Mouse (Mus musculus): Measurements from ENCODE around the gene Casp7.

Casp7 gene

GRCm38 (mm10) chr19:56424606-56425395 lies 27.9 kb downstream of the Casp7 start:
- no peak for DNase-seq (ENCODE audit: low read depth)

GRCm38 (mm10) chr19:56425492-56425891 lies 28.6 kb downstream of the Casp7 start:
- DNase-seq (ENCODE audit: low read depth) = no peak

GRCm38 (mm10) chr19:56430369-56430768 lies 33.4 kb downstream of the Casp7 start:
- DNase-seq (ENCODE audit: low read depth) = no peak

DNA sequence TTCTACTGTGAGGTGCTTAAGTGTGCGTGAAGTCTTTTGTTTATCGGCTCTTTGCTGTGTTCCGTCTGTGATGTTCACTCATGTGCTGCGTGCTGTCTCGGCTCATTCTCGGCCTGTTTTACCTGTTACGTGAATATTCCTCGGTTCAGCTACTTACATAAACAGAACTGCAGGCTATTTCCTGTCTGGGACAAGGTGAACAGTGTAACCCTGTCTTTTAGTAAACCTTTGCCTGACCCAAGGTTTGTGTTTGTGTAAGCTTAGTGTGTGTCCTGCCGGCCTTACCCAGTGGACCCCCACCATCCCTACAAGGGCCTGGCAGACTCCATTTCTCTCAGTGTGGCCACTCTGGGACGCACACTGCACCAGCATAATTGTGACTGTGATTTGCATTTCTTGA lies 35.8 kb downstream of the Casp7 start:
- no peak for DNase-seq (ENCODE audit: low read depth)

- no peak for DNase-seq (ENCODE audit: low read depth)
These were observed 36.7 kb downstream of the Casp7 start for GRCm38 (mm10) chr19:56433581-56433980.

GRCm38 (mm10) chr19:56436380-56436779 lies 39.5 kb downstream of the Casp7 start:
- no peak for DNase-seq (ENCODE audit: low read depth)

- no peak for DNase-seq (ENCODE audit: low read depth)
These were observed 41.6 kb downstream of the Casp7 start for GRCm38 (mm10) chr19:56438357-56439071.

- peak; percentile 82 for DNase-seq (ENCODE audit: low read depth)
These were observed 42.1 kb downstream of the Casp7 start for GRCm38 (mm10) chr19:56439072-56439434.

GRCm38 (mm10) chr19:56443445-56443844 lies 46.5 kb downstream of the Casp7 start:
- no peak for DNase-seq (ENCODE audit: low read depth)

DNA sequence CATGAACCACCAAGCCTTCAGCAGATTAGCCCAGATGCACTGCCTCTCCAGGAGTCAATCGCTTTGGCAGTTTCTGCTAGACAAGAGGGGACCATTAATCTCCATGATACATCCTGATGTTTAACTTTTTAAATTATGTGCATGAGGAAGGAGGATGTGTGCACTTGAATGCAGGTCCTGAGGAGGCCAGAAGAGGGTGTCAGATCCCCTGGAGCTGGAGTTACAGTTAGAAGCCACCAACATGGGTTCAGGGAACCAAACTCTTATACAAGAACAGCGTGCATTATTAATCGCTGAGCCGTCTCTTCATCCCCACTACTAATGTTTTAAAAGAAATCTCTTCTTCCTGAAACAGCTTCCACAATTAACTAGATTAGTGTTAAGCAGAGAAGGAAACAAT lies 51.9 kb downstream of the Casp7 start:
- no peak for DNase-seq (ENCODE audit: low read depth)

- no peak for DNase-seq (ENCODE audit: low read depth)
These were observed 52.6 kb downstream of the Casp7 start for GRCm38 (mm10) chr19:56449537-56449936.

DNA sequence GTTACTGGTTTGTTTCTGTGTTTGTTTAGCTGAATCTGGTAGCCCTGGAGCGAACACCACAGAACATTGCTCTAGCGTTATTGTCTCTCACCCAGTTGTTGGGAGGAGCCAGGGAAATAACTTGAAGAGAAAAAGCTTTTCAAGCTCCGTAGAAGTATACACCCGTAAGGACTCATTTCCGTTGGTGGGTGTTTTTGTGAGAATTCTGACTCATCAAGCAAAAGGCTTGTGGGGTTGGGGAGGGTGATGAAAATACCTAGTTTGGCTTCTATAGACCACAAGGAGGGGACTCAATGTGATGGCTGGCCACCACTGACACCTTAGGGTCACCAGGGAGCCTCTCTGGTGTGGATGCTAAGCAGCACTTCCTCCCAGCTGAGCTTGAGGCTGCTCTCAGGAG lies 54.0 kb downstream of the Casp7 start:
- DNase-seq (ENCODE audit: low read depth) = no peak

DNA sequence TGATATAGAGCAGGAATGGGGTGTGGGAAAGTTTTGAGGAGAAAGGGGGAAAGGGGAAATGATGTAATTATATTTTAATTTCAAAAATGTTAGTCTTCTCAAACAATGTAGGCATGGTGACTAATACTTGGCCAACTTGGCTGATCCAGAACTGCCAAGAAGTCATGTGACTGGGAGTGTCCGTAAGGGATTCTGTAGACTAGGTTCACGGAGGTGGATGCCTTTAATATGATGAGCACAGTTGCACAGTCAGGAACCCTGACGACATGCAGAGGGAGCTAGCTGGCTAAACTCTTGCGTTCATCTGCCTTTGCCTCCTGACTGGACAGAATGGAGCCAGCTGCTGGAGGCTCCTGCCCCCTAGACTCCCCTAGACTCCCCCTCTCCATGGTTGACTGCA lies 54.9 kb downstream of the Casp7 start:
- no peak for DNase-seq (ENCODE audit: low read depth)

- no peak for DNase-seq (ENCODE audit: low read depth)
These were observed 55.5 kb downstream of the Casp7 start for GRCm38 (mm10) chr19:56452421-56452820.

DNA sequence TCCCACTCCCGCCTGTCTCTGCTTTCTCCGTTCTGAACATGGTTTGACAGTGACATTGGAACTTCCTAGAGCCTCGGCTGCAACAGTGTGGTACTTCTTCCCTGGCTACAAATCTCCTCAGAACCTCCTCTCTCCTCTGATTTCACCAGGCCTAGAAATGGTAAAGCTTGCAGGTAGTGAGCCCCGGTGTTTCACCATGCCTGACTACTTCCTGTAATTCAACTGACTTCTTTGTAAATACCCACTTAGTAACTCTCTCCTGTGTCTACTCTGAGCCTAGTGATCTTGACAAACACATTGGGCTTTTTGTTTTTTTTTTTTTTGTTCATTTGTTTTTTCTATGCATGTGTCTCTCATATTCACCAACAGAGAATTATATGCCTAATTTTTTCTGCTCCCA lies 57.9 kb downstream of the Casp7 start:
- DNase-seq (ENCODE audit: low read depth) = no peak

DNA sequence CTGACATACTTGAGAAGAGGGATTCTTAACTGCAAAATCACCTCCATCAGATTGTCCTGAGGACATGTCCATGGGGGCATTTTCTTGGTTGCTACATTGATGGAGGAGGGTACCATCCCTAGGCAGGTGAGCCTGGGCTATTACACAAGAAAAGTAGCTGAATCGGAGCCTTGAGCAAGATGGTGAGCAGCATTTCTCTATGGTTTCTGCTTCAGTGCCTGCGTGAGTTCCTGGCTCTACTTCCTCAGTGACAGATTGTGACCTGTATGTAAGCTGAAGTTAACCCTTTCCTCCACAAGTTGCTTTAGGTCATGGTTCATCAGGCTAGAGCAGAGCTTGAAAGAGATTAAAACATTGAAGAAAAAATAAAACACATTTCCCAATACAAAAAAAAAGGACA lies 58.4 kb downstream of the Casp7 start:
- no peak for DNase-seq (ENCODE audit: low read depth)

DNA sequence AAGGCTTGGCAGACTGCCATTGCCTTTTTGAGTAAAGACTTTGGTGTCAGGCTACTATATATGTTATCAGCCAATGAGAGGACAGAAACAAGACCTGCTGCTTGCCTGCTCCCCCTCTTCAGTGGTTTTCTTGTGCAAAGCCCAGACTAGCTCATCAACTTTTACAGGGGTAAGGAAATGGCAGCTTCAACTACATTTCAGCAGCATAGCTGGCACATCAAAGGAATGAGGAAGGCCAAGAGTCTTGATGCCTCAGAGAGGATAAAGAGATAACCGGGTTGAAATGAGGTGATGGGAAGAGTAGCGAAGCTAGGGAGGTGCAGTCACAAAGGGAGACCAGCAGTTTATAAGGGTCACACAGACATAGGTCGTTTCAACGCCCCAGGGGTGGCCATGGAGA lies 60.6 kb downstream of the Casp7 start:
- DNase-seq (ENCODE audit: low read depth) = no peak

- DNase-seq (ENCODE audit: low read depth) = no peak
These were observed 62.5 kb downstream of the Casp7 start for GRCm38 (mm10) chr19:56459154-56460050.

- no peak for DNase-seq (ENCODE audit: low read depth)
These were observed 63.3 kb downstream of the Casp7 start for GRCm38 (mm10) chr19:56460241-56460640.

GRCm38 (mm10) chr19:56461522-56462101 lies 64.7 kb downstream of the Casp7 start, which contains the start of gene Plekhs1:
Gene Plekhs1, plus strand, starts transcription at chr19:56461640.
- DNase-seq (ENCODE audit: low read depth) = no peak

- DNase-seq (ENCODE audit: low read depth) = no peak
These were observed 65.9 kb downstream of the Casp7 start for GRCm38 (mm10) chr19:56462786-56463185.

GRCm38 (mm10) chr19:56466486-56466885 lies 69.6 kb downstream of the Casp7 start:
- DNase-seq (ENCODE audit: low read depth) = no peak

All from c-Kit-positive CD71-positive TER-119-negative erythroid progenitor cells, embryonic 14.5 days (primary cell).